Mouse (Mus musculus) stomach, embryonic 14.5 days (tissue): ENCODE results near the gene Hoxb6. TPM values are rescaled to one million over a fixed set of nuclear protein-coding genes. Genes with fewer than 3 reads are reported as not detected.

Experiments
- ATAC-seq: fragments of 200-750 bp; cut with Nextera tagmentation; 2 replicates; pipeline ENCODE4 v1.8.0; 2017; ENCODE audit warnings: low read depth, moderate TSS enrichment; ENCODE audit not compliant: insufficient number of reproducible peaks, insufficient read depth, low FRiP score
- H3K27ac ChIP-seq: fragments of 300-500 bp; sonication (generic); 2 replicates; pipeline ENCODE4 v1.5.1; 2014; ENCODE audit warnings: mild to moderate bottlenecking, low read length, moderate library complexity, mixed read lengths
- H3K27me3 ChIP-seq: fragments of 300-500 bp; sonication (generic); 2 replicates; pipeline ENCODE4 v1.6.1; 2014; ENCODE audit warnings: low read length, control low read depth, mixed read lengths; ENCODE audit not compliant: control insufficient read depth, insufficient read depth
- H3K36me3 ChIP-seq: fragments of 300-500 bp; sonication (generic); 2 replicates; pipeline ENCODE4 v1.6.1; 2014; ENCODE audit warnings: mild to moderate bottlenecking, control low read depth, low read length, moderate library complexity, mixed read lengths; ENCODE audit not compliant: control insufficient read depth, insufficient read depth
- H3K4me1 ChIP-seq: fragments of 300-500 bp; sonication (generic); 2 replicates; pipeline ENCODE4 v1.6.1; 2014; ENCODE audit warnings: low read length, control low read depth, mixed read lengths; ENCODE audit not compliant: control insufficient read depth, insufficient read depth
- H3K4me2 ChIP-seq: fragments of 300-500 bp; sonication (generic); replicated peaks from 2 replicates; pipeline ENCODE4 v1.6.1; 2014; ENCODE audit warnings: low read depth, low read length, control low read depth
- H3K4me3 ChIP-seq: fragments of 300-500 bp; sonication (generic); 2 replicates; pipeline ENCODE4 v1.5.1; 2014; ENCODE audit warnings: low read depth, low read length, control low read depth
- H3K9ac ChIP-seq: fragments of 300-500 bp; sonication (generic); replicated peaks from 2 replicates; pipeline ENCODE4 v1.6.1; 2014; ENCODE audit warnings: low read depth, mild to moderate bottlenecking, control low read depth, low read length, moderate library complexity, mixed read lengths
- H3K9me3 ChIP-seq: fragments of 300-500 bp; sonication (generic); 2 replicates; pipeline ENCODE4 v1.6.1; 2016; ENCODE audit warnings: low read depth, low read length, control low read depth; ENCODE audit not compliant: control insufficient read depth
- WGBS: fragments of 180-500 bp; shearing (Covaris S2); extraction: QIAGEN DNeasy Blood & Tissue Kit; methylation state at CpG from one replicate; pipeline ENCODE4 v1.1.7; 2014; 5-methylcytosine and 5-hydroxymethylcytosine counted together
- polyA plus RNA-seq: library from polyadenylated mRNA; unstranded; fragments of >200 nt; fragmentation: Nextera tagmentation; extraction: Ambion mirVana; gene quantifications from 2 replicates; pipeline ENCODE4 v1.2.1, GENCODE M21; 2014

Hoxb6 gene
- polyA plus RNA-seq, 1 experiment from 2014 or later = 12.4 TPM

- Histone ChIP-seq H3K27me3 (no peaks in the 10 kb centered on the region), H3K4me1 (peaks cover 25% of the 10 kb centered on the region), H3K4me2 (peak overlapping the region; percentile 95)
These were observed 20.9 kb downstream of the Hoxb6 start for GRCm38 (mm10) chr11:96313134-96313533.

GRCm38 (mm10) chr11:96313806-96314428 is 21.6 kb downstream of the Hoxb6 start:
- Histone ChIP-seq H3K27ac (peak overlapping the region; percentile 100), H3K4me3 (peak overlapping the region; percentile 70), H3K36me3 (no peaks in the 10 kb centered on the region), H3K27me3 (no peaks in the 10 kb centered on the region), H3K4me2 (peak overlapping the region; percentile 95), H3K9me3 (no peaks in the 10 kb centered on the region), H3K4me1 (peaks cover 25% of the 10 kb centered on the region), H3K9ac (peak overlapping the region; percentile 63)
- WGBS = 19% methylated on average over 12 of the region's 12 CpGs
- no peak for ATAC-seq

More at GRCm38 (mm10) chr11:96313134-96313533, 20.9 kb downstream of the Hoxb6 start:
- Histone ChIP-seq H3K4me3 (peak overlapping the region; percentile 70; the same call in 1 of the 2 replicates), H3K9me3 (no peaks in the 10 kb centered on the region), H3K36me3 (no peaks in the 10 kb centered on the region), H3K9ac (peak overlapping the region; percentile 83), H3K27ac (peak overlapping the region; percentile 100)
- no peak for ATAC-seq
- WGBS = 37% methylated on average over 2 of the region's 2 CpGs

- Histone ChIP-seq H3K4me2 (peak overlapping the region; percentile 95), H3K27me3 (no peaks in the 10 kb centered on the region), H3K36me3 (no peaks in the 10 kb centered on the region), H3K4me3 (peak overlapping the region; percentile 70), H3K9ac (peak overlapping the region; percentile 63), H3K4me1 (peaks cover 25% of the 10 kb centered on the region), H3K27ac (peak overlapping the region; percentile 100), H3K9me3 (no peaks in the 10 kb centered on the region)
- ATAC-seq = no peak
- 3% methylated on average over 34 of the region's 34 CpGs for WGBS
These were observed 22.5 kb downstream of the Hoxb6 start for GRCm38 (mm10) chr11:96314671-96315343.

- peak overlapping the region; percentile 70 for H3K4me3 ChIP-seq
- peak overlapping the region; percentile 95 for H3K4me2 ChIP-seq
- no peak for ATAC-seq
- H3K36me3 ChIP-seq = no peaks in the 10 kb centered on the region; the same call in 1 of the 2 replicates
- H3K27me3 ChIP-seq = no peaks in the 10 kb centered on the region
- 22% methylated on average over 5 of the region's 5 CpGs for WGBS
- no peaks in the 10 kb centered on the region for H3K9me3 ChIP-seq
- peaks cover 25% of the 10 kb centered on the region for H3K4me1 ChIP-seq
- peak overlapping the region; percentile 100 for H3K27ac ChIP-seq
- H3K9ac ChIP-seq = peak overlapping the region; percentile 63
These were observed 23.0 kb downstream of the Hoxb6 start for GRCm38 (mm10) chr11:96315344-96315681.

- H3K27me3 ChIP-seq = no peaks in the 10 kb centered on the region
- no peak for ATAC-seq
- WGBS = 15% methylated on average over 18 of the region's 18 CpGs
- H3K4me3 ChIP-seq = peak overlapping the region; percentile 70
- peaks cover 3% of the 10 kb centered on the region; the same call in 1 of the 2 replicates for H3K36me3 ChIP-seq
- peak overlapping the region; percentile 62 for H3K9ac ChIP-seq
- no peaks in the 10 kb centered on the region for H3K9me3 ChIP-seq
- peak overlapping the region; percentile 95 for H3K4me2 ChIP-seq
- H3K4me1 ChIP-seq = peaks cover 25% of the 10 kb centered on the region
- H3K27ac ChIP-seq = peak overlapping the region; percentile 100
These were observed 24.7 kb downstream of the Hoxb6 start for GRCm38 (mm10) chr11:96316696-96317607.

GRCm38 (mm10) chr11:96317608-96318367 is 25.5 kb downstream of the Hoxb6 start, which contains the start of gene Hoxb4:
Gene Hoxb4 (plus strand): TSS chr11:96318267.
- peak within 1 kb of the TSS; percentile 100 for H3K27ac ChIP-seq
- no peaks in the 10 kb centered on the region for H3K9me3 ChIP-seq
- peak within 1 kb of the TSS; percentile 70 for H3K4me3 ChIP-seq
- peak within 1 kb of the TSS; percentile 95 for H3K4me2 ChIP-seq
- no peaks in the 10 kb centered on the region for H3K27me3 ChIP-seq
- 7% methylated on average over 28 of the region's 28 CpGs for WGBS
- ATAC-seq = peak; percentile 11; the same call in 1 of the 2 replicates
- H3K4me1 ChIP-seq = peaks cover 28% of the 10 kb centered on the region
- H3K36me3 ChIP-seq = peaks cover 3% of the 10 kb centered on the region; the same call in 1 of the 2 replicates
- H3K9ac ChIP-seq = peak within 1 kb of the TSS; percentile 96

- WGBS = under 1% methylated on average over 39 of the region's 45 CpGs
- no peaks in the 10 kb centered on the region for H3K27me3 ChIP-seq
- H3K4me3 ChIP-seq = peak overlapping the region; percentile 70
- no peaks in the 10 kb centered on the region for H3K9me3 ChIP-seq
- H3K9ac ChIP-seq = peak overlapping the region; percentile 96
- peak overlapping the region; percentile 100 for H3K27ac ChIP-seq
- peak overlapping the region; percentile 95 for H3K4me2 ChIP-seq
- H3K4me1 ChIP-seq = peaks cover 22% of the 10 kb centered on the region
- peak; percentile 85 for ATAC-seq
- peaks cover 3% of the 10 kb centered on the region; the same call in 1 of the 2 replicates for H3K36me3 ChIP-seq
These were observed 26.2 kb downstream of the Hoxb6 start for GRCm38 (mm10) chr11:96318368-96319070.
